ENCODE assay signal across 20 mouse cellular contexts in genomic region chr19:57441501-57441900, GRCm38 (mm10). TPM values are rescaled to one million over a fixed set of nuclear protein-coding genes. Genes with fewer than 3 reads are reported as not detected.
DNase-seq lines count a peak whose midpoint lies in the region; ATAC-seq lines count a peak whose summit lies in the region.
"Had no signal": no experiment of that assay in that cellular context is flagged by ENCODE, and none has a peak within 500 bp of the region (broad histone marks: within the 10 kb centered on the region; RNA-seq: fewer than 3 reads in every experiment).

No protein-coding gene starts in this region.

- no peaks in the 10 kb centered on the region for H3K9me3 ChIP-seq in kidney, embryonic 16.5 days (ENCODE audit: low read length)
- no peaks in the 10 kb centered on the region for H3K9me3 ChIP-seq in megakaryocyte, embryonic 14.5 days
- H3K9me3 ChIP-seq in limb, embryonic 12.5 days = no peaks in the 10 kb centered on the region
- H3K9me3 ChIP-seq: embryonic facial prominence, embryonic 13.5 days; hindbrain, embryonic 10.5 days; intestine, embryonic 15.5 days; neural tube, embryonic 12.5 days had no signal

- WGBS in kidney, embryonic 16.5 days = 10% methylated on average over 7 of the region's 7 CpGs
- 33% methylated on average over 7 of the region's 7 CpGs for WGBS in limb, embryonic 12.5 days

- peaks cover 14% of the 10 kb centered on the region; the same call in 1 of the 2 replicates for H3K4me1 ChIP-seq in kidney, embryonic 16.5 days (ENCODE audit: insufficient read depth, low read length)
- peaks cover 7% of the 10 kb centered on the region; the same call in 1 of the 2 replicates for H3K4me1 ChIP-seq in megakaryocyte, embryonic 14.5 days
- H3K4me1 ChIP-seq in limb, embryonic 12.5 days (replicated peaks) = peaks cover 25% of the 10 kb centered on the region
- H3K4me1 ChIP-seq: hindbrain, embryonic 10.5 days had no signal

- peak overlapping the region; percentile 24 for H3K4me2 ChIP-seq in kidney, embryonic 16.5 days (replicated peaks; ENCODE audit: low read depth, low read length)
- H3K4me2 ChIP-seq in limb, embryonic 12.5 days = peak overlapping the region; percentile 16; the same call in 1 of the 2 replicates
- H3K4me2 ChIP-seq: embryonic facial prominence, embryonic 13.5 days; intestine, embryonic 15.5 days; neural tube, embryonic 12.5 days had no signal

- no peak overlapping the region for H3K9ac ChIP-seq in kidney, embryonic 16.5 days (replicated peaks; ENCODE audit: low read length)
- H3K9ac ChIP-seq in limb, embryonic 12.5 days (replicated peaks) = no peak overlapping the region
- H3K9ac ChIP-seq: embryonic facial prominence, embryonic 13.5 days; intestine, embryonic 15.5 days; liver, embryonic 14.5 days; neural tube, embryonic 12.5 days had no signal

- ATAC-seq in kidney, embryonic 16.5 days (ENCODE audit: low FRiP score, low TSS enrichment) = peak; percentile 53; the same call in 1 of the 2 replicates
- ATAC-seq in megakaryocyte, adult 5-6 weeks (ENCODE audit: poor library complexity, severe bottlenecking) = no peak
- ATAC-seq in limb, embryonic 12.5 days (ENCODE audit: insufficient number of reproducible peaks, insufficient read depth, low FRiP score, low TSS enrichment, low read depth) = no peak
- ATAC-seq: forebrain, embryonic 16.5 days; intestine, embryonic 15.5 days had no signal

- peak; percentile 4 for DNase-seq in adrenal gland, adult 2 months
- DNase-seq in adrenal gland, postnatal 36 days = no peak
- DNase-seq in kidney, postnatal 10 days = no peak
- no peak for DNase-seq in gastrocnemius, postnatal 4 days (ENCODE audit: low spot score in 2 of 2)
- DNase-seq: adrenal gland, postnatal 25 days; cerebellum, adult 8-10 months; gastrocnemius, postnatal 10 days; heart, adult 2 months; thymus, postnatal 14 days had no signal

- H3K27ac ChIP-seq in kidney, embryonic 16.5 days (ENCODE audit: low read length) = peak overlapping the region; percentile 46
- H3K27ac ChIP-seq in limb, embryonic 12.5 days = peak overlapping the region; percentile 30; the same call in 1 of the 2 replicates
- H3K27ac ChIP-seq: embryonic facial prominence, embryonic 13.5 days; heart, adult 2 months; hindbrain, embryonic 10.5 days; intestine, embryonic 15.5 days; liver, embryonic 14.5 days; neural tube, embryonic 12.5 days; stomach, postnatal 0 days had no signal

- no peak overlapping the region for H3K4me3 ChIP-seq in kidney, embryonic 16.5 days (ENCODE audit: low read length)
- peak overlapping the region; percentile 38 for H3K4me3 ChIP-seq in megakaryocyte, embryonic 14.5 days (replicated peaks)
- H3K4me3 ChIP-seq in limb, embryonic 12.5 days (replicated peaks) = no peak overlapping the region
- H3K4me3 ChIP-seq: embryonic facial prominence, embryonic 13.5 days; heart, adult 2 months; hindbrain, embryonic 10.5 days; intestine, embryonic 15.5 days; neural tube, embryonic 12.5 days had no signal

- no peaks in the 10 kb centered on the region for H3K27me3 ChIP-seq in kidney, embryonic 16.5 days (ENCODE audit: insufficient read depth, low read length)
- H3K27me3 ChIP-seq in megakaryocyte, embryonic 14.5 days (replicated peaks) = peaks cover 16% of the 10 kb centered on the region
- no peaks in the 10 kb centered on the region for H3K27me3 ChIP-seq in limb, embryonic 12.5 days
- H3K27me3 ChIP-seq: embryonic facial prominence, embryonic 13.5 days; intestine, embryonic 15.5 days; neural tube, embryonic 12.5 days had no signal

- no peaks in the 10 kb centered on the region for H3K36me3 ChIP-seq in kidney, embryonic 16.5 days (ENCODE audit: insufficient read depth, low read length)
- H3K36me3 ChIP-seq in megakaryocyte, embryonic 14.5 days (replicated peaks; ENCODE audit: low read length) = no peaks in the 10 kb centered on the region
- H3K36me3 ChIP-seq in limb, embryonic 12.5 days = no peaks in the 10 kb centered on the region
- H3K36me3 ChIP-seq: embryonic facial prominence, embryonic 13.5 days; hindbrain, embryonic 10.5 days; intestine, embryonic 15.5 days; neural tube, embryonic 12.5 days had no signal

RNA-seq across cellular contexts. Expression of gene Trub1, which starts 11.2 kb away (rescaled TPM):
- total RNA-seq in adrenal gland, adult 2 months (2021) = 10 to 100 TPM; 13.9 to 15.1 TPM
- polyA plus RNA-seq in adrenal gland, adult 2 months (2012; rRNA removed) = 9.9 and 11.8 TPM in 2 replicates
- total RNA-seq in adrenal gland, postnatal 36 days (2021) = 10 to 100 TPM; 12.7 to 19.5 TPM
- 25.8 and 26.6 TPM in 2 replicates for polyA plus RNA-seq in kidney, embryonic 16.5 days (2015; fragmentation: Nextera tagmentation; extraction: Ambion mirVana)
- 2.2 and 16.0 TPM in 2 replicates for polyA plus RNA-seq in megakaryocyte, embryonic 14.5 days (2012; ENCODE audit: insufficient read depth, low replicate concordance)
- total RNA-seq in megakaryocyte, adult 5-6 weeks (2015) = 2.1 and 3.9 TPM in 2 replicates
- 3.5 and 3.6 TPM in 2 replicates for total RNA-seq in megakaryocyte, adult 5-6 weeks (2017)
- polyA plus RNA-seq in limb, embryonic 12.5 days (2016; fragmentation: Nextera tagmentation; extraction: Ambion mirVana) = 25.3 and 28.2 TPM in 2 replicates
- 10 to 100 TPM; 11.8 to 14.1 TPM for total RNA-seq in gastrocnemius, postnatal 4 days (2021)
